Mouse (Mus musculus): ENCODE measurements around the gene Vpreb1.

- no peak for TF ChIP-seq CTCF (IDR thresholded peaks at IDR 0.05; ENCODE audit: extremely low read depth, insufficient read length, insufficient replicate concordance, low read depth, low read length)
- no peak for TF ChIP-seq POLR2A (IDR thresholded peaks at IDR 0.05; ENCODE audit: low read depth, low read length)
These were observed 21.7 kb upstream of the Vpreb1 start for GRCm38 (mm10) chr16:16892366-16892765.
